Mouse (Mus musculus): ENCODE measurements around the gene Psmd9. TPM values are rescaled to one million over a fixed set of nuclear protein-coding genes. Genes with fewer than 3 reads are reported as not detected.

The Psmd9 gene
- polyA plus RNA-seq, 1 experiment from 2014 or later = 68.5 TPM

- ATAC-seq = no peak
- Histone ChIP-seq H3K27me3 (replicated peaks) (no peaks in the 10 kb centered on the region), H3K36me3 (peaks cover 70% of the 10 kb centered on the region), H3K9ac (no peak overlapping the region), H3K9me3 (no peaks in the 10 kb centered on the region), H3K4me2 (replicated peaks) (no peak overlapping the region), H3K4me1 (replicated peaks) (no peaks in the 10 kb centered on the region), H3K4me3 (replicated peaks) (no peak overlapping the region), H3K27ac (no peak overlapping the region)
- WGBS = 83% methylated on average over 9 of the region's 9 CpGs
These were observed 6.3 kb upstream of the Psmd9 start for GRCm38 (mm10) chr5:123162942-123163341.

DNA sequence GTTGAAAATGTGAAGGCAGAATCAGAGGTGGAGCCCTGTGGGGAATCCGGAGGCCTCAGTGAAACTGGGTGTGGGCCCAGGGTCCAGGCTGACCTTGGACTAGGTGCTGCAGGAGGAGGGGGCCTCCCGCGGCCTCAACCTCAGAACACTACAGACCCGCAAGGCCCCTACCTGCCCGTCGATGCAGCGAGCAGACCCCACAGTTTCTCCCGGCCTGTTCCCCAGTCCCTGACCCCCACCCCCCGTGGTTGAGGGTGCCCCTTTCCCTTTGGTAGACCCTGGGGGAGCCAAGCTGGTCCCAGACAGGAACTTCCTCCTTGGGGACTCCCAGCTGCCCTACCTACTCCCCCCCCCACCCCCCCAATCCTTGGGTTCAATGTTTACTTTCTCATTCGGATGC, 2.8 kb upstream of the Psmd9 start:
- Histone ChIP-seq H3K27ac (no peak overlapping the region), H3K4me2 (replicated peaks) (no peak overlapping the region), H3K27me3 (replicated peaks) (no peaks in the 10 kb centered on the region), H3K36me3 (peaks cover 39% of the 10 kb centered on the region), H3K9me3 (no peaks in the 10 kb centered on the region), H3K4me3 (replicated peaks) (no peak overlapping the region), H3K4me1 (replicated peaks) (0 out of 2 replicates have a peak, but pooled peaks cover 2% of the 10 kb centered on the region), H3K9ac (no peak overlapping the region)
- WGBS = 78% methylated on average over 10 of the region's 10 CpGs
- ATAC-seq = 0 out of 2 replicates have a peak, but pooled peaks have one; percentile 17

- H3K27ac ChIP-seq = no peak overlapping the region
- no peaks in the 10 kb centered on the region for H3K9me3 ChIP-seq
- no peak for ATAC-seq
- peaks cover 33% of the 10 kb centered on the region for H3K36me3 ChIP-seq
- 76% methylated on average over 5 of the region's 5 CpGs for WGBS
- no peaks in the 10 kb centered on the region for H3K27me3 ChIP-seq (replicated peaks)
- no peak overlapping the region for H3K9ac ChIP-seq
- no peak overlapping the region for H3K4me2 ChIP-seq (replicated peaks)
- 0 out of 2 replicates have a peak, but pooled peaks cover 2% of the 10 kb centered on the region for H3K4me1 ChIP-seq (replicated peaks)
- no peak overlapping the region for H3K4me3 ChIP-seq (replicated peaks)
These were observed 1.6 kb upstream of the Psmd9 start for GRCm38 (mm10) chr5:123167591-123167990.

GRCm38 (mm10) chr5:123170365-123170764, 1.2 kb downstream of the Psmd9 start:
- 83% methylated on average over 9 of the region's 9 CpGs for WGBS

DNA sequence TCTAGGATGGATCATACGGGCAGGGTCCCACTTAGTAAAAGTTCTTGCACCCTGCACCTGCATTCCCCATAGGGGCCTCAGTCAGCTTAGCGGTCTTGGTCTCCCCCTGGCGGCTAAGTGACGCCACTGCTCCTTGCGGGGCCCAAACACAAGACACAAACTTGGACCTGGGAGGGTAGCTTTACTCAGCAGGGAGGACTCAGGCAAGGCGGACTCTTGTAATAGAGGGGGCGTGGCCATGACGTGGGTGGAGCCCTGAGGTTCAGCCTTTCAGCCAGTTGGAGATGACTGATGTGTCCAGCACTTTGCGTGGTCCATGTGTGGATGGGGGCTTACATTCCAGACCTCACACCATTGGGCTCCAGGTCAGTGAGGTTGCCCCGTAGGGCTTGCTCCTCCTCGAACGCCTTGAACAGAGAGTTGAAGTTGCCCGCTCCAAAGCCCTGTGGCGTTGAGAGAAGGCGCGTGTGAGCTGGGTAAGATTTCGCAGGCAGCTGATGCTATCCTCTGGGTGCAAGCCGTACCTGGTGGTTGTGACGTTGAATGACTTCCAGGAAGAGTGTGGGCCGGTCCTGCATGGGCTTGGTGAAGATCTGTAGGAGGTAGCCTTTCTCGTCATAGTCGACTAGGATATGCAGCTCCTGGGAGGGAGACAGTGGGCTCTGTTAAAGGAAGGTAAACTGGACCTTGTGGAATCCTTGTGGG, 2.6 kb downstream of the Psmd9 start:
- no peak overlapping the region for H3K9ac ChIP-seq

More at GRCm38 (mm10) chr5:123170365-123170764, 1.2 kb downstream of the Psmd9 start:
- Histone ChIP-seq H3K36me3 (peaks cover 13% of the 10 kb centered on the region), H3K4me3 (replicated peaks) (no peak overlapping the region), H3K4me2 (replicated peaks) (no peak overlapping the region), H3K27ac (no peak overlapping the region), H3K9me3 (no peaks in the 10 kb centered on the region), H3K27me3 (replicated peaks) (no peaks in the 10 kb centered on the region), H3K9ac (no peak overlapping the region), H3K4me1 (replicated peaks) (0 out of 2 replicates have a peak, but pooled peaks cover 2% of the 10 kb centered on the region)
- ATAC-seq = no peak

GRCm38 (mm10) chr5:123178792-123179191, 9.6 kb downstream of the Psmd9 start:
- no peak overlapping the region for H3K4me2 ChIP-seq (replicated peaks)
- H3K27me3 ChIP-seq (replicated peaks) = no peaks in the 10 kb centered on the region
- H3K36me3 ChIP-seq = no peaks in the 10 kb centered on the region
- no peak overlapping the region for H3K9ac ChIP-seq
- H3K9me3 ChIP-seq = no peaks in the 10 kb centered on the region
- no peak overlapping the region for H3K4me3 ChIP-seq (replicated peaks)
- no peak overlapping the region for H3K27ac ChIP-seq
- ATAC-seq = no peak
- 93% methylated on average over 5 of the region's 5 CpGs for WGBS
- no peaks in the 10 kb centered on the region for H3K4me1 ChIP-seq (replicated peaks)

More for the DNA sequence above, 2.6 kb downstream of the Psmd9 start:
- Histone ChIP-seq H3K9me3 (no peaks in the 10 kb centered on the region), H3K4me1 (replicated peaks) (0 out of 2 replicates have a peak, but pooled peaks cover 2% of the 10 kb centered on the region), H3K36me3 (0 out of 2 replicates have a peak, but pooled peaks cover 1% of the 10 kb centered on the region), H3K27me3 (replicated peaks) (no peaks in the 10 kb centered on the region), H3K4me2 (replicated peaks) (peak overlapping the region; percentile 54), H3K4me3 (replicated peaks) (no peak overlapping the region; the same call in 1 of the 2 replicates), H3K27ac (no peak overlapping the region)
- 9% methylated on average over 22 of the region's 22 CpGs for WGBS
- ATAC-seq = peak; percentile 90

GRCm38 (mm10) chr5:123180390-123180789, 11.2 kb downstream of the Psmd9 start:
- ATAC-seq = no peak
- H3K27ac ChIP-seq = no peak overlapping the region
- H3K4me2 ChIP-seq (replicated peaks) = no peak overlapping the region
- no peaks in the 10 kb centered on the region for H3K36me3 ChIP-seq
- H3K4me1 ChIP-seq (replicated peaks) = no peaks in the 10 kb centered on the region
- no peak overlapping the region for H3K4me3 ChIP-seq (replicated peaks)
- H3K9me3 ChIP-seq = no peaks in the 10 kb centered on the region
- WGBS = 94% methylated on average over 15 of the region's 15 CpGs
- H3K9ac ChIP-seq = no peak overlapping the region
- no peaks in the 10 kb centered on the region for H3K27me3 ChIP-seq (replicated peaks)

DNA sequence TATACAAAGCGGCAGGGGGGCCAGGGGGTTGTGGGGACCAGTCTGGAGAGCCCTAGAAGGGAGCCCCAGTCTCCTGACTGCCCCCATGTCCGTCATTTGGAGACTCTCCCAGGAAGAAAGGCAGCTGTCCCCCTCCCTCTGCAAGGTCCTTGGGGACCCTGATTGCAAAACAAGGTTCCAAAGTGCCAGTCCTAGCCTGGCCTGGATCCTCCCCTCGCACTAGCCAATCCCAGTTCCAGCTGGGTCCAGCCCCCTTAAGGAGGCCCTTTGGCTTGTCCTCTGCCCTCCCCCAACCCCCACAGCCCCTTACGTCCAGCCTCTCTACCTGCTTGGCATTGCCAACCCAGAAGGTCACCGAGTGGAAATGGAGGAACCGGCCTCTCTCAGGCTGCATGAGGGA, 12.3 kb downstream of the Psmd9 start:
- H3K27ac ChIP-seq = no peak overlapping the region
- 72% methylated on average over 6 of the region's 6 CpGs for WGBS
- H3K36me3 ChIP-seq = no peaks in the 10 kb centered on the region
- no peaks in the 10 kb centered on the region for H3K4me1 ChIP-seq (replicated peaks)
- H3K4me3 ChIP-seq (replicated peaks) = no peak overlapping the region
- no peaks in the 10 kb centered on the region for H3K27me3 ChIP-seq (replicated peaks)
- H3K9ac ChIP-seq = no peak overlapping the region
- no peaks in the 10 kb centered on the region for H3K9me3 ChIP-seq
- H3K4me2 ChIP-seq (replicated peaks) = no peak overlapping the region
- ATAC-seq = no peak

- Histone ChIP-seq H3K27ac (no peak within 1 kb of the TSS), H3K36me3 (no peaks in the 10 kb centered on the region), H3K27me3 (replicated peaks) (no peaks in the 10 kb centered on the region), H3K4me1 (replicated peaks) (no peaks in the 10 kb centered on the region), H3K4me3 (replicated peaks) (no peak within 1 kb of the TSS), H3K9ac (no peak within 1 kb of the TSS), H3K9me3 (no peaks in the 10 kb centered on the region), H3K4me2 (replicated peaks) (no peak within 1 kb of the TSS)
- WGBS = 76% methylated on average over 10 of the region's 10 CpGs
- no peak for ATAC-seq
These were observed 13.4 kb downstream of the Psmd9 start, which contains the start of gene Hpd for GRCm38 (mm10) chr5:123182651-123183050. Hpd (minus strand) TSS chr5:123182727.

DNA sequence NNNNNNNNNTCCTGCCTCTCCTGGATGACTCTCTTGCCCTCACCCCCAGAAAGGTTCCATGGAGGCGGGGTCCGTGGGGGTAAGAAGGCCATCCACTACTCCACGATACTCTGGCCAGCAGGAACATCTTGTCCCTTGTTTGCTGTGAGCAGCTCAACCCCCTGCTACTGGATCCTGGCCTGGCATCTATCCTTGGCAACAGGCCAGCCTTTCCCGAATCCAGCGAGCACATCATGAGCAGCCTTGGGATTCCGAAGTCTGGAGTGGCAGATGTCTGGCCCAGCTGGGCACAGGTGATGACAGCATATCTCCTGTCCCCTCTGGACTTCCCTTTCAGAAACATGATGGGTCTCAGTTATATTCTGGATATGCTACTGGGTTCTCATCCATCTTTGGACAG, 16.8 kb downstream of the Psmd9 start:
- WGBS = 65% methylated on average over 6 of the region's 6 CpGs
- H3K4me3 ChIP-seq (replicated peaks) = no peak overlapping the region

DNA sequence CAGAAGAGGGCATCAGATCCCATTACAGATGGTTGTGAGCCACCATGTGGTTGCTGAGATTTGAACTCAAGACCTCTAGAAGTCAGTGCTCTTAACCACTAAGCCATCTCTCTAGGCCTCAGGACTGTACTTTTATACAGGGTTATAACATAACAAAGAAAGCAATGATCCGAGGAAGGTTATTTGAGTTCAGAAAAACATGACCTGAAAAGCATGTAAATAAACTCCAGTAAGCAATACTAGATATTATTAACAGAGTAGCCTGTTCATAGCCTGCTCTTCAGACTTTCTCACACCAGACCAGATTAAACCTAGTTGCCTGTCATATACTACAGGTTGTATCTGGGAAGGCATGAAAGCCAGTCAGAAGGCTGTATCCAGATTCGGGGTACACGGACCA, 18.1 kb downstream of the Psmd9 start:
- Histone ChIP-seq H3K9me3 (no peaks in the 10 kb centered on the region), H3K9ac (no peak overlapping the region), H3K27me3 (replicated peaks) (no peaks in the 10 kb centered on the region), H3K4me3 (replicated peaks) (no peak overlapping the region), H3K36me3 (no peaks in the 10 kb centered on the region), H3K27ac (no peak overlapping the region), H3K4me1 (replicated peaks) (no peaks in the 10 kb centered on the region), H3K4me2 (replicated peaks) (no peak overlapping the region)
- ATAC-seq = no peak
- 88% methylated on average over 3 of the region's 3 CpGs for WGBS

More for the DNA sequence above, 16.8 kb downstream of the Psmd9 start:
- Histone ChIP-seq H3K36me3 (no peaks in the 10 kb centered on the region), H3K4me1 (replicated peaks) (no peaks in the 10 kb centered on the region), H3K9me3 (no peaks in the 10 kb centered on the region), H3K27ac (no peak overlapping the region), H3K4me2 (replicated peaks) (no peak overlapping the region), H3K27me3 (replicated peaks) (no peaks in the 10 kb centered on the region), H3K9ac (no peak overlapping the region)
- ATAC-seq = no peak

GRCm38 (mm10) chr5:123190912-123191311, 21.7 kb downstream of the Psmd9 start:
- Histone ChIP-seq H3K4me3 (replicated peaks) (no peak overlapping the region), H3K27me3 (replicated peaks) (no peaks in the 10 kb centered on the region), H3K27ac (no peak overlapping the region), H3K36me3 (no peaks in the 10 kb centered on the region), H3K4me1 (replicated peaks) (no peaks in the 10 kb centered on the region), H3K9ac (no peak overlapping the region), H3K9me3 (no peaks in the 10 kb centered on the region), H3K4me2 (replicated peaks) (no peak overlapping the region)
- no peak for ATAC-seq
- 74% methylated on average over 3 of the region's 3 CpGs for WGBS

GRCm38 (mm10) chr5:123191427-123191826, 22.2 kb downstream of the Psmd9 start:
- no peaks in the 10 kb centered on the region for H3K36me3 ChIP-seq
- H3K4me1 ChIP-seq (replicated peaks) = no peaks in the 10 kb centered on the region
- no peak overlapping the region for H3K9ac ChIP-seq
- no peaks in the 10 kb centered on the region for H3K9me3 ChIP-seq
- H3K27me3 ChIP-seq (replicated peaks) = no peaks in the 10 kb centered on the region
- WGBS = 71% methylated on average over 6 of the region's 6 CpGs
- H3K4me3 ChIP-seq (replicated peaks) = no peak overlapping the region
- no peak overlapping the region for H3K27ac ChIP-seq
- no peak for ATAC-seq
- no peak overlapping the region for H3K4me2 ChIP-seq (replicated peaks)
